Mouse (Mus musculus): ENCODE measurements around the gene Dst.

DNA sequence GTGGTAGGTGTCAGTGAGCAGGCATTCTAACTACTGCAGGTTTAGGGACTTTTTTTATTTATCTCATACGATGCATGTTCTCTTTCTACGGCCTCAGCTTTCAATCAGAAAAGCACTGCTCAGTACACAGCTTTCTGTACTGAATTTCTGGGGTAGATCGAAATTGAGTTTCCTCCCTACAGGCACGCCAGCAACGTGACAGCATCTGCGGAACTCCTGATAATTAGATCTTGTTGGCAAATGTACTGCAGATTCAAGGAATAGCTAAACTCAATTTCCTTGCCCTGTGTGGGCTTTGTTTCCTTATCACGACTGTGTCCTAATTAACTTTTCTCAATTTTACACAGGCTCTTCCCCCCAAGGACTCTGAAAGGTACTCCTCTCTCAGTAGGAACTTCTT lies 416.2 kb downstream of the Dst start:
- TF ChIP-seq POLR2A (IDR thresholded peaks at IDR 0.05; ENCODE audit: low read depth, low read length) (no peak), CTCF (conservative IDR thresholded peaks at IDR 0.05; ENCODE audit: insufficient read depth, insufficient read length, low read depth, low read length) (no peak)

All from kidney, adult 2 months (tissue).